Mouse (Mus musculus) embryonic facial prominence, embryonic 10.5 days (tissue): ENCODE measurements around the gene Pola2. TPM values are rescaled to one million over a fixed set of nuclear protein-coding genes. Genes with fewer than 3 reads are reported as not detected.

Experiments
- DNase-seq: peaks from one replicate; pipeline ENCODE4 v3.0.0-alpha.2; 2017; ENCODE audit warnings: low spot score
- H3K27ac ChIP-seq: fragments of 300-500 bp; sonication (generic); replicated peaks from 2 replicates; pipeline ENCODE4 v1.5.1; 2016; ENCODE audit warnings: mild to moderate bottlenecking
- H3K27me3 ChIP-seq: fragments of 300-500 bp; sonication (generic); replicated peaks from 2 replicates; pipeline ENCODE4 v1.6.1; 2016; ENCODE audit warnings: low read depth, mild to moderate bottlenecking; ENCODE audit not compliant: poor library complexity, severe bottlenecking
- H3K36me3 ChIP-seq: fragments of 300-500 bp; sonication (generic); replicated peaks from 2 replicates; pipeline ENCODE4 v1.6.1; 2016; ENCODE audit warnings: mild to moderate bottlenecking, moderate library complexity
- H3K4me1 ChIP-seq: fragments of 300-500 bp; sonication (generic); 2 replicates; pipeline ENCODE4 v1.6.1; 2016
- H3K4me3 ChIP-seq: fragments of 300-500 bp; sonication (generic); 2 replicates; pipeline ENCODE4 v1.5.1; 2016; ENCODE audit warnings: mild to moderate bottlenecking, moderate library complexity
- H3K9me3 ChIP-seq: fragments of 300-500 bp; sonication (generic); 2 replicates; pipeline ENCODE4 v1.6.1; 2016; ENCODE audit warnings: mild to moderate bottlenecking
- WGBS: fragments of 180-500 bp; shearing (Covaris S2); methylation state at CpG from one replicate; pipeline ENCODE4 v1.1.7; 2016; 5-methylcytosine and 5-hydroxymethylcytosine counted together
- polyA plus RNA-seq: library from polyadenylated mRNA; unstranded; fragments of >200 nt; fragmentation: Nextera tagmentation; extraction: Ambion mirVana; gene quantifications from 2 replicates; pipeline ENCODE4 v1.2.1, GENCODE M21; 2016

Gene Pola2
- polyA plus RNA-seq, 1 experiment from 2014 or later: 119 TPM

DNA sequence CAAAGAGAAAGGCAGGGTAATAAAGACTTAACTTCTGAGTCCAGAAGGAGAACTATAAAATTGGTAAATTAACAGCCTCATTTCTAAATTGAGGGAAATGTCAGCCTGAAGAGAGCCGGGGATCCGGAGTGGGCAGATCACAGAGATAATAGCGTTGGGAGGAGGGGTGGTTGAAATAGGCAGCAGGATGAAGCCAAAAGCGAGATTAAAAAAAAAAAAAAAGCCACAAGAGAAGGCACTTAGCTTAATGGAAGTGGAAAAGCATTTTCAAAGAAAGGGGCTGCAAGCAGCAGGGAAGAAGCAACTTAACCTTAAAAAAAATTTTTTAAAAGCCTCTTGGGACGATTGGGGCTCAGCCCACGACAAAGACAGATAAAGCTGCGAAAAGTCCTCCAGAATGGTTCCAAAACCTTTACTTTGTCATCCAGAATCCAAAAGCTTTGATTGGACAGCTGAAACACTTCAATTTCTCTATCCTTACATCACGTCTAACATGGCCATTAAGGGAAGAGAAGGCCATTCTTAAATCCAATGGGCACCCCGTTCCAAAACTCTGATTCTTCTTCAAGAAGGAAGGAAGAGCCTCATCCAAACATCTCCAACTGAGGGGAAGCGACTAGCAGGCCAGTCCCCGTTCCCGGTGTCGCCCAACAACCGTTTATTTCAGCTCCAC is 52.4 kb downstream of the Pola2 start:
- peak overlapping the region; percentile 98 for H3K4me3 ChIP-seq
- no peaks in the 10 kb centered on the region for H3K9me3 ChIP-seq
- H3K4me1 ChIP-seq: peaks cover 30% of the 10 kb centered on the region
- H3K27ac ChIP-seq: peak overlapping the region; percentile 96
- peaks cover 38% of the 10 kb centered on the region for H3K36me3 ChIP-seq
- H3K27me3 ChIP-seq: no peaks in the 10 kb centered on the region
- DNase-seq: no peak
- 14% methylated on average over 14 of the region's 14 CpGs for WGBS

- WGBS: 54% methylated on average over 6 of the region's 6 CpGs
- H3K27me3 ChIP-seq: no peaks in the 10 kb centered on the region
- peak overlapping the region; percentile 51; the same call in 1 of the 2 replicates for H3K27ac ChIP-seq
- H3K4me3 ChIP-seq: peak overlapping the region; percentile 98
- peaks cover 30% of the 10 kb centered on the region for H3K4me1 ChIP-seq
- peak; percentile 33 for DNase-seq
- H3K9me3 ChIP-seq: no peaks in the 10 kb centered on the region
- peaks cover 49% of the 10 kb centered on the region for H3K36me3 ChIP-seq
Measured at GRCm38 (mm10) chr19:5910221-5910620, 53.8 kb downstream of the Pola2 start.

DNA sequence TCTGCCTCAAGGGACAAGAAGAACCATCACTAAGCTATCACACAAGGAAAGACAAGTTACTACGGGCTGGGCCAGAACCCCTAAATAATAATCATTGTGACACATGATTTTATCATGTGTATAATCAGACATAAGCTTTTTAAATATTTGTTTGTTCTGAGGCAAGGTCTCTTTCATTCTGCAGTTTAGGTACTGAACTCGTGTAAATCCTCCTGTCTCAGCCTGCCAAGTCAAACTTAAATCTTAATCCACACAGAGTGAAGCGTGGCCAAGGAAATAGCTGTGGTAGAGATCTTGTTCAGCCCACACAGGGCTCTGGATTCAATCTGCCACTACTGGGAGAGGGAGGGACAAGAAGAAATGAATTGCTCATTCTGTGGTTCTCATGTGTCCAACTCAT is 56.7 kb downstream of the Pola2 start:
- DNase-seq: no peak
- Histone ChIP-seq H3K27me3 (no peaks in the 10 kb centered on the region), H3K36me3 (peaks cover 73% of the 10 kb centered on the region), H3K4me1 (peaks cover 22% of the 10 kb centered on the region), H3K4me3 (no peak overlapping the region), H3K9me3 (no peaks in the 10 kb centered on the region), H3K27ac (no peak overlapping the region)
- 93% methylated on average over 3 of the region's 3 CpGs for WGBS

DNA sequence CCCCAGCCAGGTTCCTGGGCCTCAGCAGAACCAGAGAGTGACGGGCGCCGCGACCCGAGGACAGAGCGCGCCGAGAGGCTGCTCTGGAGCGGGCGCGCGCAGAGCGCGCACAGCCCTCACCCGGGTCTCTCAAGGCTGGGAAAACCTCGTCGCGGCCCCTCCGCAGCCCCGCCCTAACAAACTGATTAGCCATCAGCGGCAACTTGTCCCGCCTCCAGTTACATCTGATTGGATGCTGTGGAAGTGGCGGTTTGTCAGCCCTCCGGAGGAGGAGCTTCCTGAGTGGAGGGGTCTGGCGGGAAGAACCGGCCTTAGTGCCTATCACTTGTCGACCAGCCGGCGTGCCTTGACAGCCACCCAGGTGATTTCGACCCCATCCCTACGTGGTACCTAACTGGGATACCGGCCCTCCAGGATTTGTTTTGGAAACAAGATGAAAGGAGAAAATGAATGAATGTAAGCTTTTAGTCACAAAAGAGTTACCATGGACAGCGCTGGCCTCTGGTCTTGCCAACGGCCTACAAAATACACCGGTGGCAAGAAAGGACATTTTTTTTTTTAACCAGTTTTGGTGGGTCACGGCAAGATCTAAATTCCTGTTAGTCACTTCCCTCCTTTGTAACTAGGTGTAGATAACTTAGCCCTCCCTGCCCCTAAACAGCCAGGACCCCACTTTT is 69.9 kb downstream of the Pola2 start, which contains the start of gene Tigd3:
Gene Tigd3 (minus strand): TSS at position 148 of the 677 bp plus-strand sequence.
- peaks cover 63% of the 10 kb centered on the region for H3K36me3 ChIP-seq
- 4% methylated on average over 36 of the region's 36 CpGs for WGBS
- peak within 1 kb of the TSS; percentile 92 for H3K27ac ChIP-seq

GRCm38 (mm10) chr19:5893282-5894001 is 70.6 kb downstream of the Pola2 start:
- Histone ChIP-seq H3K4me1 (peaks cover 32% of the 10 kb centered on the region), H3K9me3 (no peaks in the 10 kb centered on the region), H3K27ac (peak overlapping the region; percentile 92), H3K4me3 (peak overlapping the region; percentile 77), H3K27me3 (0 out of 2 replicates have a peak, but pooled peaks cover 5% of the 10 kb centered on the region), H3K36me3 (peaks cover 58% of the 10 kb centered on the region)
- no peak for DNase-seq
- 10% methylated on average over 31 of the region's 31 CpGs for WGBS

More for the DNA sequence above, 69.9 kb downstream of the Pola2 start, which contains the start of gene Tigd3:
- peak within 1 kb of the TSS; percentile 77 for H3K4me3 ChIP-seq
- H3K27me3 ChIP-seq: 0 out of 2 replicates have a peak, but pooled peaks cover 5% of the 10 kb centered on the region
- DNase-seq: peak; percentile 96
- H3K4me1 ChIP-seq: peaks cover 32% of the 10 kb centered on the region
- no peaks in the 10 kb centered on the region for H3K9me3 ChIP-seq

DNA sequence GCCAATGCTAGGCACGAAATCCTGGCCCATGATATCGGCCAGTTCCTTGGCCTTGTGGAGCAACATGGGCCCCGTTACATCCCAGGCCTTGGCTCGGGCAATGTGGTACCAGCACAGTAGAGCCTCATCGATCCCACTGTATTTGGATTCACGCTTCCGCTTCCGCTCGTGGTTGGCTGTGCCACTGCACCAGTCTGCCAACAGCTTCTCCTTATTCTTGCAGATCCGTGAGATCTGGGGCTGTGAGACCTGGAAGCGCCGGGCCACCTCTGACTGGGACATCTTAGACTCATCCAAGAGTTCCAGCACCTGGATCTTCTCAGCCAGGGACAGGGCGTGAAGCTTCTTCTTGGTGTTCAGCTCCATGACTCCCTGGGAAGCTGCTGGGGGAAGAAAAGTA is 71.3 kb downstream of the Pola2 start:
- H3K36me3 ChIP-seq: peaks cover 51% of the 10 kb centered on the region

DNA sequence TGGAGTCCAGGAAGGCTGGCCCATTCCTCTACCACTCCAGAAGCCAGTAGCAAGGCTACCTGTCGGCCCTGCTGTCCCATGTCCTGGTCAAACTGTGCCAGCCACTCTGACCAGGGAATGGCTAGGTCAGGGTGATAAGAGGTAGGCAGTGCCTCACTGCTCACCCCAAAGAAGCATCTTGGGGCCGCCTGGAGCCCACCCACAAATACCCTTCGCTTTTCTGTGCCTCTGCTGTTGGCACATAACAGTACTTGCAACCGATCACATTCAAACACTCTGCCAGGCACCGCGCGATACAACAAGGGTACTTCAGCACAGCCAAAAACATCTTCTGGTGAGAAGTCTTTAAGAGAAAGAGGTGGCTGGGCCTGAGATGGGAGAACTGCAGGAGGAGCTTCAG is 71.7 kb downstream of the Pola2 start:
- H3K27me3 ChIP-seq: 0 out of 2 replicates have a peak, but pooled peaks cover 5% of the 10 kb centered on the region
- no peak overlapping the region for H3K27ac ChIP-seq
- peak overlapping the region; percentile 77 for H3K4me3 ChIP-seq
- 92% methylated on average over 7 of the region's 7 CpGs for WGBS
- H3K4me1 ChIP-seq: peaks cover 32% of the 10 kb centered on the region
- peaks cover 47% of the 10 kb centered on the region for H3K36me3 ChIP-seq
- DNase-seq: no peak
- H3K9me3 ChIP-seq: no peaks in the 10 kb centered on the region

More for the DNA sequence above, 71.3 kb downstream of the Pola2 start:
- Histone ChIP-seq H3K4me3 (peak overlapping the region; percentile 77), H3K9me3 (no peaks in the 10 kb centered on the region), H3K27ac (0 out of 2 replicates have a peak overlapping the region, but pooled peaks have one; percentile 92), H3K4me1 (peaks cover 32% of the 10 kb centered on the region), H3K27me3 (0 out of 2 replicates have a peak, but pooled peaks cover 5% of the 10 kb centered on the region)
- DNase-seq: no peak
- 95% methylated on average over 13 of the region's 13 CpGs for WGBS

GRCm38 (mm10) chr19:5891521-5892258 is 72.3 kb downstream of the Pola2 start:
- Histone ChIP-seq H3K4me1 (peaks cover 32% of the 10 kb centered on the region), H3K27ac (no peak overlapping the region), H3K4me3 (0 out of 2 replicates have a peak overlapping the region, but pooled peaks have one; percentile 13), H3K36me3 (peaks cover 41% of the 10 kb centered on the region), H3K27me3 (0 out of 2 replicates have a peak, but pooled peaks cover 5% of the 10 kb centered on the region), H3K9me3 (no peaks in the 10 kb centered on the region)
- WGBS: 93% methylated on average over 12 of the region's 12 CpGs
- DNase-seq: no peak

Other genes starting within 250 kb of the Pola2 start
- 7.9 and 8.0 TPM in 2 replicates for gene Ehbp1l1, start 237.9 kb downstream of the Pola2 start, polyA plus RNA-seq
- 147 and 151 TPM in 2 replicates for gene Fam89b, start 234.5 kb downstream of the Pola2 start, polyA plus RNA-seq
- 3.4 and 3.5 TPM in 2 replicates for gene Ltbp3, start 223.3 kb downstream of the Pola2 start, polyA plus RNA-seq
- gene Scyl1, start 192.8 kb downstream of the Pola2 start, polyA plus RNA-seq: 72.0 and 74.9 TPM in 2 replicates
- gene Frmd8, start 88.9 kb downstream of the Pola2 start, polyA plus RNA-seq: 44.6 and 45.4 TPM in 2 replicates
- gene Slc25a45, start 86.4 kb downstream of the Pola2 start, polyA plus RNA-seq: 2.5 and 2.9 TPM in 2 replicates
- 6.8 and 7.4 TPM in 2 replicates for gene Tigd3, start 70.1 kb downstream of the Pola2 start, polyA plus RNA-seq
- 231 and 251 TPM in 2 replicates for gene Dpf2, start 51.2 kb downstream of the Pola2 start, polyA plus RNA-seq
- gene Cdc42ep2, start 39.4 kb downstream of the Pola2 start, polyA plus RNA-seq: 1.5 and 2.2 TPM in 2 replicates
- gene Slc22a20, start 21.9 kb upstream of the Pola2 start, polyA plus RNA-seq: not detected in 2 replicates
- 2.9 and 3.2 TPM in 2 replicates for gene Capn1, start 51.7 kb upstream of the Pola2 start, polyA plus RNA-seq
- 34.5 and 38.1 TPM in 2 replicates for gene Syvn1, start 82.4 kb upstream of the Pola2 start, polyA plus RNA-seq
- gene Mrpl49, start 93.6 kb upstream of the Pola2 start, polyA plus RNA-seq: 82.5 and 84.6 TPM in 2 replicates
- 831 and 861 TPM in 2 replicates for gene Fau, start 93.6 kb upstream of the Pola2 start, polyA plus RNA-seq
- gene Znhit2, start 97.0 kb upstream of the Pola2 start, polyA plus RNA-seq: 33.8 and 35.6 TPM in 2 replicates
- 30.3 and 31.4 TPM in 2 replicates for gene Tm7sf2, start 104.2 kb upstream of the Pola2 start, polyA plus RNA-seq
- gene Vps51, start 113.0 kb upstream of the Pola2 start, polyA plus RNA-seq: 70.5 and 71.9 TPM in 2 replicates
- not detected in 2 replicates for gene Tmem262, start 115.8 kb upstream of the Pola2 start, polyA plus RNA-seq
- gene Gm28374, start 118.1 kb upstream of the Pola2 start, polyA plus RNA-seq: 2.0 TPM in 2 replicates
- gene Zfpl1, start 120.8 kb upstream of the Pola2 start, polyA plus RNA-seq: 75.7 and 79.7 TPM in 2 replicates
- gene Cdca5, start 120.8 kb upstream of the Pola2 start, polyA plus RNA-seq: 66.2 and 70.1 TPM in 2 replicates
- gene AC131692.1, start 130.2 kb upstream of the Pola2 start, polyA plus RNA-seq: 0.41 and 0.56 TPM in 2 replicates
- gene Naaladl1, start 141.6 kb upstream of the Pola2 start, polyA plus RNA-seq: 0.87 and 0.89 TPM in 2 replicates
- 66.1 and 67.7 TPM in 2 replicates for gene Sac3d1, start 154.4 kb upstream of the Pola2 start, polyA plus RNA-seq
- gene Snx15, start 164.1 kb upstream of the Pola2 start, polyA plus RNA-seq: 29.1 and 30.2 TPM in 2 replicates
- not detected in 2 replicates for gene Batf2, start 176.8 kb upstream of the Pola2 start, polyA plus RNA-seq
- gene Arl2, start 177.3 kb upstream of the Pola2 start, polyA plus RNA-seq: 111 and 112 TPM in 2 replicates
- gene Majin, start 220.2 kb upstream of the Pola2 start, polyA plus RNA-seq: not detected in 2 replicates